Mouse (Mus musculus) heart, embryonic 11.5 days (tissue): ENCODE results near the gene Srrm4. TPM values are rescaled to one million over a fixed set of nuclear protein-coding genes. Genes with fewer than 3 reads are reported as not detected.
"Not testable (repeated sequence)": the region's sequence is repeated elsewhere in the genome, so short reads cannot be mapped to it uniquely, and the experiment has no call there.

Experiments
- ATAC-seq: fragments of 200-750 bp; cut with Nextera tagmentation; replicated peaks from 2 replicates; pipeline ENCODE4 v1.8.0; 2017; ENCODE audit warnings: moderate library complexity; ENCODE audit not compliant: insufficient number of reproducible peaks, low FRiP score, low TSS enrichment
- H3K27ac ChIP-seq: fragments of 300-500 bp; sonication (generic); 2 replicates; pipeline ENCODE4 v1.5.1; 2014; ENCODE audit warnings: mild to moderate bottlenecking, low read depth, low read length
- H3K27me3 ChIP-seq: fragments of 300-500 bp; sonication (generic); 2 replicates; pipeline ENCODE4 v1.6.1; 2014; ENCODE audit warnings: mild to moderate bottlenecking, low read length, mixed read lengths; ENCODE audit not compliant: control insufficient read depth, insufficient read depth
- H3K36me3 ChIP-seq: fragments of 300-500 bp; sonication (generic); 2 replicates; pipeline ENCODE4 v1.6.1; 2014; ENCODE audit warnings: mild to moderate bottlenecking, low read length, moderate library complexity, mixed read lengths; ENCODE audit not compliant: control insufficient read depth, insufficient read depth
- H3K4me1 ChIP-seq: fragments of 300-500 bp; sonication (generic); 2 replicates; pipeline ENCODE4 v1.6.1; 2014; ENCODE audit warnings: low read length; ENCODE audit not compliant: control insufficient read depth, insufficient read depth
- H3K4me2 ChIP-seq: fragments of 300-500 bp; sonication (generic); 2 replicates; pipeline ENCODE4 v1.6.1; 2014; ENCODE audit warnings: mild to moderate bottlenecking, moderate library complexity
- H3K4me3 ChIP-seq: fragments of 300-500 bp; sonication (generic); 2 replicates; pipeline ENCODE4 v1.5.1; 2014; ENCODE audit warnings: low read depth, low read length
- H3K9ac ChIP-seq: fragments of 300-500 bp; sonication (generic); 2 replicates; pipeline ENCODE4 v1.6.1; 2014; ENCODE audit warnings: mild to moderate bottlenecking, low read depth, low read length, moderate library complexity
- H3K9me3 ChIP-seq: fragments of 300-500 bp; sonication (generic); replicated peaks from 2 replicates; pipeline ENCODE4 v1.6.1; 2016; ENCODE audit warnings: low read length; ENCODE audit not compliant: control insufficient read depth
- WGBS: fragments of 180-500 bp; shearing (Covaris S2); extraction: QIAGEN DNeasy Blood & Tissue Kit; methylation state at CpG from one replicate; pipeline ENCODE4 v1.1.7; 2014; ENCODE audit not compliant: insufficient replicate concordance; 5-methylcytosine and 5-hydroxymethylcytosine counted together
- polyA plus RNA-seq: library from polyadenylated mRNA; unstranded; fragments of >200 nt; fragmentation: Nextera tagmentation; extraction: Ambion mirVana; gene quantifications from 2 replicates; pipeline ENCODE4 v1.2.1, GENCODE M21; 2014

Gene Srrm4
- polyA plus RNA-seq, 1 experiment from 2014 or later, result 0.86 TPM

DNA sequence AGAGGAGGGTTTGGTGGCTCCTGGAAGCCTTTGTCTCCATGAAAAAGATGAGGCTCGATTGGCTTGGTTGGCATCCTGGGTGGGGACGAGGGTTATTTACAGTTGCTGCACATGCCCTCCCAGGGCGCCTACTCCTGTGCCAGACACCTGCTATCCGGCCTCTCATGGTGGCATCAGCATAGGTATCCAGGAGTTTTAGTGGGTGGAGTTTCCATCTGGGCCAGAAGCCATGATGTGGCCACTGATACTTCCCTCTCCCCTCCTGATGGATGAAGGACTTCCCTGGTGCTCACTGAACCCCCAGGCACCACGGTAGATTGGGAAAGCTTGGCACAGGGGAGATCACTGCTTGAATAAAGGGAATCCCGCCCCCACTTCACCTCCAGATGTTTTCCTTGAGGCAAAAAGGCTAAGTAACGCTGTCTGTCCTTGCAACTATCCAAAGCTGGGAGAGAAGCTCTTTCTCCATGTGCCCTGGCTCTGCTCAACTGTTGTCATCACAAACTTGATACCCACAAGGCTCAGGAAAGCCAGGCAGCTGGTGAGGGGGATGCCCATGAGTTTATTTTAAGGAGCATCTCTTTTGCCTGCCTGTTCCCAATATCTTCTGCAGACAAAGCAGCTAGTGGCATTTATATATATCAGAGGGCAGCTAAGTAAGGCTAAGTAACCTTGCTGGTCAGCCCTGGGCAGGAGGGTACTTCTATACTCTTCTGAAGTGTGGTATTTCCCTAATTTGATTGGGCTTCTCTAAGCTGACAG lies 148.7 kb downstream of the Srrm4 start:
- peaks cover 9% of the 10 kb centered on the region for H3K4me1 ChIP-seq
- no peak overlapping the region for H3K4me2 ChIP-seq
- ATAC-seq, result no peak
- 68% methylated on average over 7 of the region's 7 CpGs for WGBS
- H3K27ac ChIP-seq, result no peak overlapping the region
- H3K4me3 ChIP-seq, result no peak overlapping the region
- H3K27me3 ChIP-seq, result peaks cover 6% of the 10 kb centered on the region
- H3K36me3 ChIP-seq, result no peaks in the 10 kb centered on the region
- H3K9ac ChIP-seq, result no peak overlapping the region
- no peaks in the 10 kb centered on the region for H3K9me3 ChIP-seq

DNA sequence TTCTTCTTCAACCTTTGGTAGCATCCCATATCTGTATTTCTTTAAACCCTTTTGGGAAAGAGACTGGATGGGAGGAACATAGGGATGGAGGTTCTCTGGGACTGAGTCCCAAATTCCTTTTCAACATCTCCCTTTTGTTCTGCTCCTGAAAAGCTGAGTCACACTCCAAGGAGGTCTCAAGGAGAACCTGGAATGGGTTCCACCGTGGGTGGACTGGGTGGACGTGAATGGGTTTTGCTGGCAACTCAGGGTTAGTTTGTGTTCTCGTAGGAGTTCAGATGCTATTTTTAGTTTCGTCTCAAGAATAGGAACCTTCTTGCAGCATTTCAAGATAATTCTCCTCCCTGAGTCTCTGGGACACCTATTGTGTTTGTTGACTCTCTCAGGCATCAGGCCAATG lies 151.4 kb downstream of the Srrm4 start:
- Histone ChIP-seq H3K4me1 (no peaks in the 10 kb centered on the region; the same call in 1 of the 2 replicates), H3K27me3 (peaks cover 4% of the 10 kb centered on the region), H3K9me3 (no peaks in the 10 kb centered on the region), H3K36me3 (no peaks in the 10 kb centered on the region), H3K9ac (no peak overlapping the region), H3K4me3 (no peak overlapping the region), H3K27ac (no peak overlapping the region), H3K4me2 (no peak overlapping the region)
- WGBS, result 60% methylated on average over 4 of the region's 4 CpGs
- no peak for ATAC-seq

DNA sequence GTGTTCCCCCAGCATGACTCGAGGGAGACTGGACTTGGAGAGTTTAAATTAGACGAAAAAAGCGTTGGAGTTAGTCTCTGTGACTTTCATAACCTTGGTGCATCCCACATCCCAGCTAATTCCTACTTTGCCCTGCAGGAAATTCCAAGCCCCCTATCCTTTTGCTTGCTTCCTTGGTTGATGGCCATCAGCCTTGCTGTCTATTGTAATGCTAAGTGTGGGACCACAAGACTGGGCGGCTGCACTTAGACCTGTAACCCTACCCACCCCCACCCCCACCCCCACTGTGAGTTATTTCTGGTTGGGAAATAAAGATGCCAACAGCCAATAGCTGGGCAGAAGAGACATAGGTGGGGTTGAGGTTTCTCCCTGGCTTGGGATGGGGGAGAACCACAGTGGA lies 153.3 kb downstream of the Srrm4 start:
- Histone ChIP-seq H3K27me3 (no peaks in the 10 kb centered on the region), H3K4me1 (no peaks in the 10 kb centered on the region; the same call in 1 of the 2 replicates)
- no peak for ATAC-seq

DNA sequence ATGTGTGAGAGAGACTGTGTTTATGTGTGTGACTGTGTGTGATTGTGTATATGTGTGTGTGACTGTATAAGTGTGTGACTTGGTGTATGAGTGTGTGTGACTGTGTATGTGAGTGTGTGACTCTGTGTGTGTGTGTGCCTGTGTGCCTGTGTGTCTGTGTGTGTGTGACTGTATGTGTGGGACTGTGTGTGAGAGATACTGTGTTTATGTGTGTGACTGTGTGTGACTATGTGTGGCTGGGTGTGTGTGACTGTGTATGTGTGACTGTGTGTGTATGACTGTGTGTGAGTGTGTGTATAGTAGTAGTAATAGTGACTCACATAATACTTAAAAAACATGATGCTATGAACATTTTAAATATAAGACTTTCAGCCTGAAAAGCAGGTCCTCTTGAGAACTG lies 155.5 kb downstream of the Srrm4 start:
- no peak overlapping the region for H3K9ac ChIP-seq
- no peak for ATAC-seq

More for the DNA sequence above, 153.3 kb downstream of the Srrm4 start:
- no peak overlapping the region for H3K27ac ChIP-seq
- no peaks in the 10 kb centered on the region for H3K9me3 ChIP-seq
- WGBS, result 41% methylated on average over 4 of the region's 4 CpGs
- no peak overlapping the region for H3K4me2 ChIP-seq
- no peaks in the 10 kb centered on the region for H3K36me3 ChIP-seq
- H3K9ac ChIP-seq, result no peak overlapping the region
- no peak overlapping the region for H3K4me3 ChIP-seq

DNA sequence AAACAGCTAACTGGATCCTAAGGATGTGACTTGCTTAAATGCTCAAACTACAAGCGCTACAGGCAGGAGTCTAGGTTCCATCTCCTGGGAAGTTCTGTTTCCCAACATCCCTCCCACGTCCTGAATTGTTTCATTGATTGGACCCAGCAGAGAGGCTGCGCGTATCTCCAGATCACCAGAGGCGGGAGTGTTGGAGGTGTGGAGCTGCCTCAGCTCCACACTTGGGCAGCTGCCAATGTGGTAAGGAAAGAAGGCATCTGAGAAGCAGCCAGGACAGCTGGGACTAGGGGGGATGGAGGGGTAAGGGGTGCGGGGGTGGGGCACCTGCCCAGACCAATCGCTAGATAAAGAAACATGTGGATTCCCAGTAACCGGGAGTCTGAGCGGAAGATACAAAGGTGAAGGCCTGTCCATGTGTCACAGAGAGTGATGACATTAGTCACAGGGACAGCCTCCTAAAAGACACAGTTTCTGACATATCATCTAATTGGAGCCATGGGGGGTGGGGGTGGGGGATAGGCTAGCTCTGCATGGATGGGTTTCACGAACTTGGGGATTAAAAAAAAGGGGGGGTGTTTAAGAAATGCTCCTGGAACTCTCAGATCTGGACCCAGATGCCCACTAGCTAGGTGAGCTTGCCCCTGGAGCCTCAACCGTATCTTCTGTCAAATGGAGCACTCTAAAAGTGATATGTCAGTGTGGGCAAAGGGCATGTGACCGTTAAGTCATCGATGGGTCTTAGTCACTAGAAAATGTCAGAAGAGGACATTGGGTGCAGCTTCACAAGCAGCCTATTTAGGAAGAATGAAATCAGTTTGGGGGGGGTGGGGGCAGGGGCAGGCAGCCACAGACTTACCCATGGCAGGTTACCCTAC lies 156.4 kb downstream of the Srrm4 start:
- no peak overlapping the region for H3K4me2 ChIP-seq
- no peak overlapping the region for H3K4me3 ChIP-seq
- H3K36me3 ChIP-seq, result no peaks in the 10 kb centered on the region
- ATAC-seq, result no peak
- no peaks in the 10 kb centered on the region for H3K9me3 ChIP-seq
- no peak overlapping the region for H3K9ac ChIP-seq
- 48% methylated on average over 13 of the region's 13 CpGs for WGBS
- no peaks in the 10 kb centered on the region for H3K27me3 ChIP-seq
- no peak overlapping the region for H3K27ac ChIP-seq
- H3K4me1 ChIP-seq, result no peaks in the 10 kb centered on the region; the same call in 1 of the 2 replicates

More for the DNA sequence above, 155.5 kb downstream of the Srrm4 start:
- Histone ChIP-seq H3K4me2 (no peak overlapping the region), H3K27me3 (no peaks in the 10 kb centered on the region), H3K27ac (no peak overlapping the region), H3K36me3 (no peaks in the 10 kb centered on the region), H3K4me1 (no peaks in the 10 kb centered on the region; the same call in 1 of the 2 replicates), H3K4me3 (no peak overlapping the region), H3K9me3 (no peaks in the 10 kb centered on the region)

DNA sequence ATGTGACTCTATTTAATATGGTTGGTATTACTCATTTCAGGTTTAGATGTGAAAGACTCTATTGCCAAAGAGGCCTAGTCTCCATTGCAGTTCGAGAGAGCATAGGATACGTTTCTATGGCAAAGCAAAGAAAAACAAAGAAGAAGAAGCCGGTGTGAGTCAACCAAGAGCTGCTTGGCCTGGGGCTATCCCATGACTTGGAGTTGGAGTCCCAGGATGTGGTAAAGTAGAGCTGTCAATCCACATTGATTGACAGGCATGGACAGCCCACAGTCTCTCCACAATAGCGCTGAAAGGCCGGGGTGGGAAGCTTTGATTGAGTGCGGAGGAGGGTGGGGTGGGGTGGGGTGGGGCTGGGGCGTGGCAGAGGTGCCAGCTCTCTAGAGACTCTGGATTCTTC lies 158.7 kb downstream of the Srrm4 start:
- Histone ChIP-seq H3K9ac (no peak overlapping the region), H3K9me3 (no peaks in the 10 kb centered on the region), H3K27me3 (no peaks in the 10 kb centered on the region), H3K27ac (no peak overlapping the region), H3K36me3 (no peaks in the 10 kb centered on the region), H3K4me3 (no peak overlapping the region), H3K4me1 (peaks cover under 1% of the 10 kb centered on the region), H3K4me2 (no peak overlapping the region)
- ATAC-seq, result no peak
- 57% methylated on average over 7 of the region's 7 CpGs for WGBS

DNA sequence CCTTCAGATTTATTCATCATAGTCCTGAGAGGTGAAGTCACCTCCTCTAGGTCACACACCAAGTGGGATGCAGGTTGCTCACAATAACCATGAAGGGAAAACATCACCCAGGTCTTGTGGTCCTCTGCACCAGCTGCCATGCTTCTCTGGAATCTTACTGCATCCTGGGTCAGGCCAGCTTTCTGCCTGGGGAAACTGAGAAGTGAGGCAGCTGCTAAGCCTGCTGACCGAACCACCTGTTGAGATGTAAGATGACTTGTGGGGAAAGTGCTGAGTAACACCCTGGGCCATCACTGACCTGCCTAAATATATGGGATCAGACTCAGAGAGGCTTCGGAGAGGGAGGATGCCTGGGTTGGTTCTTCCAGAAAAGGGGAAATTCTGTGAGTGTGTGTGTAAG lies 164.9 kb downstream of the Srrm4 start:
- Histone ChIP-seq H3K36me3 (no peaks in the 10 kb centered on the region), H3K4me2 (no peak overlapping the region), H3K27me3 (no peaks in the 10 kb centered on the region), H3K4me1 (peaks cover 9% of the 10 kb centered on the region), H3K27ac (no peak overlapping the region), H3K9me3 (no peaks in the 10 kb centered on the region), H3K9ac (no peak overlapping the region), H3K4me3 (no peak overlapping the region)
- WGBS, result 81% methylated on average over 2 of the region's 2 CpGs
- ATAC-seq, result no peak

- 88% methylated on average over 3 of the region's 3 CpGs for WGBS
These were observed 165.9 kb downstream of the Srrm4 start for GRCm38 (mm10) chr5:116425709-116426108.

More at GRCm38 (mm10) chr5:116425709-116426108, 165.9 kb downstream of the Srrm4 start:
- H3K36me3 ChIP-seq, H3K4me2 ChIP-seq, H3K4me3 ChIP-seq, H3K9ac ChIP-seq, H3K27ac ChIP-seq, H3K9me3 ChIP-seq, ATAC-seq, H3K27me3 ChIP-seq: not testable (repeated sequence)
- peaks cover 11% of the 10 kb centered on the region for H3K4me1 ChIP-seq
